Mouse (Mus musculus): ENCODE measurements around the gene Pcgf2.

DNA sequence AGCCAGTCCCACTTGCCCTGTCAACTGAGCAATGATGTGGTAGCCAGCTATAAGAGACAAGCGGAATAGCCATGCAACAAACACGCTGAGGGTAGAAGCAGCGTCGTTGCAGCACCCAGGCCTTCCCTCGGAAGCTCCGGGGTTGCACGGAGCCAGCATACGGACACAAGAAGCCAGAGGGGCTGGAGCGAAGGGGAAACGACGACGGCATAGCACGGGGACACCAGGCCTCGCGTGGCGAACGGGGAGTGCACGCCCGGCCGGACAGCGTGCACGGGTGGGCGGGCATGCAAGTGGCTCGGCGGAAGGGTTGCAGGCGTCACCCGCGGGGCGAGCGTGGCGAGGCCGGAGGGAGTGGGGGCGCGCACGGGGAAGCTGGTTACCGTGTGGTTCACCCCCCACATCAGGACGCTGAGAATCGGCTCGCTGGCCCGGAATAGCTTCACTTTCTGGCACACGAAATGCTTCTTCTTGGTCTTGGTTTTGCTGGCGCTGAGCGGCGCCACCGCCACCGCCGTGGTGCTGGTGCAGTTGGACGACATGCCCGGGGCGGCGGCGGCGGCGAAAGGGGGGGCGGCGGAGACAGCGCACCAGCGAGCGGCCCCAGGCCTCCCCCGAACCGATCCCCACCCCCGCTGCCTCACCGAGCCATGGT lies 43.9 kb upstream of the Pcgf2 start, which contains the start of gene Pip4k2b:
- peak; percentile 59 for TF ChIP-seq POLR2A (IDR thresholded peaks at IDR 0.05; ENCODE audit: insufficient read length, low read depth)
- no peak for TF ChIP-seq E2F4 (IDR thresholded peaks at IDR 0.05; ENCODE audit: insufficient read depth)
- no peak for TF ChIP-seq TCF12 (IDR thresholded peaks at IDR 0.05; ENCODE audit: insufficient read depth, poor library complexity, severe bottlenecking)
- peak in 2 of 3 experiments; percentile 13 to 16 for TF ChIP-seq MYOG (IDR thresholded peaks at IDR 0.05; ENCODE audit: control insufficient read depth in 1 of 3, insufficient read depth in 1 of 3, insufficient read length in 2 of 3, low read depth in 2 of 3)
- no peak for TF ChIP-seq USF1 (IDR thresholded peaks at IDR 0.05; ENCODE audit: low read depth)
- no peak for TF ChIP-seq SRF (IDR thresholded peaks at IDR 0.05; ENCODE audit: control insufficient read depth, insufficient read length, low read depth)
- peak; percentile 33 for TF ChIP-seq MAX (IDR thresholded peaks at IDR 0.05; ENCODE audit: low read depth)

Measured in myocyte (in vitro differentiated cells).